Mouse (Mus musculus) heart, postnatal 0 days (tissue): ENCODE results near the gene Elavl1.

ENCODE experiments used
- CTCF ChIP-seq: IDR thresholded peaks from 2 replicates; pipeline ENCODE4 v1.5.1; 2016; ENCODE audit warnings: antibody characterized with exemption, control low read depth, low read depth
- EP300 ChIP-seq: IDR thresholded peaks from 2 replicates; pipeline ENCODE4 v1.6.1; 2016; ENCODE audit warnings: antibody characterized with exemption, low read depth

DNA sequence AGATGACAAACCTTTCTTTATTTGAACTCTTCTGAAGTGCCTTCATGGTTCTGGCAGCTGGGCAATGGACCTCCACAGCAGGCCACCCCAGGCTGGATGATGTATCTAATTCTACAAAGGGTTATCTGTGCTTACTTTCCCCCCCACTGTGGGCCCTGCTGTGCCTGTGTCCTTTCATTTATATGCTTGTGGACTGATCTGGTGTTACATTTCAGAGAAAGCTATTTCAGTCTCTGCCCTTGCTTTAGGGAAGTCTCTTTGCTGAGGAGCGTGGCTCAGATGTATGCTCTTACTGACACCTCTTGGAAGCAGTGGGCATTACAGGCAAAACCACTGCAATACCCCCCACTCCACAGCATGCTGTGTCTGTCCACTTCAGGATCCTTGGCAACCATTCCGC, 44.9 kb upstream of the Elavl1 start:
- peak; percentile 69 for TF ChIP-seq CTCF
- TF ChIP-seq EP300: no peak
